Mouse (Mus musculus) kidney, adult 2 months (tissue): ENCODE data around the gene Kazn.

Source experiments
- CTCF ChIP-seq: fragments of 200-500 bp; conservative IDR thresholded peaks from 2 replicates; pipeline ENCODE4 v1.5.1; 2011; ENCODE audit warnings: low read depth, mild to moderate bottlenecking, control low read depth, low read length, moderate library complexity, mixed read lengths; ENCODE audit not compliant: insufficient read depth, insufficient read length
- POLR2A ChIP-seq: fragments of 200-500 bp; IDR thresholded peaks from one replicate; pipeline ENCODE4 v1.6.1; 2011; ENCODE audit warnings: low read depth, low read length, control low read depth

- no peak for TF ChIP-seq CTCF
- TF ChIP-seq POLR2A = no peak
Measured at GRCm38 (mm10) chr4:142258730-142259129, 19.5 kb upstream of the Kazn start.
